Mouse (Mus musculus) right cerebral cortex, postnatal 36 days (tissue): ENCODE data around the gene Cldn9.

Experiments
- DNase-seq, 2 experiments: peaks; one replicate each; pipeline ENCODE4 v3.0.0; 2022; ENCODE audit warnings: low spot score in 2 of 2, mixed read lengths in 1 of 2

The Cldn9 gene

DNA sequence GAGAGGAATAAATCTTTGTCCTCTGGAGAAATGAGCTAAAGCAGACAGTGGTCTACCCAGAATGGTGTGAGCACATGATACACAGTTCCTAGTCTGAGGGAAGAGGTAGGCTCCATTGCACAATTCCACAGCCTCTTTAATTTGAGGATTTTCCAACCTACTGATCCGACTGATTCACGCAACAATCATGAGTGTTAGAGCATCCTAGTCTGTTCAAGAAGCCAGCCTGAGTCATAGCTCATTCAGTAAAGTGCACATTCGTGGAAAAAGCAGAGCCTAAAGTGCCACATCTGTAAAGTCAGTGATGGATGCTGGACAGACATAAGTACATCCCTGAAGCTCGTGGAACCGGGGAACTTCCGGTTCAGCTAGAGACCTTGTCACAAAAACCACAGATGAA lies 32.5 kb downstream of the Cldn9 start:
- DNase-seq: no peak

DNA sequence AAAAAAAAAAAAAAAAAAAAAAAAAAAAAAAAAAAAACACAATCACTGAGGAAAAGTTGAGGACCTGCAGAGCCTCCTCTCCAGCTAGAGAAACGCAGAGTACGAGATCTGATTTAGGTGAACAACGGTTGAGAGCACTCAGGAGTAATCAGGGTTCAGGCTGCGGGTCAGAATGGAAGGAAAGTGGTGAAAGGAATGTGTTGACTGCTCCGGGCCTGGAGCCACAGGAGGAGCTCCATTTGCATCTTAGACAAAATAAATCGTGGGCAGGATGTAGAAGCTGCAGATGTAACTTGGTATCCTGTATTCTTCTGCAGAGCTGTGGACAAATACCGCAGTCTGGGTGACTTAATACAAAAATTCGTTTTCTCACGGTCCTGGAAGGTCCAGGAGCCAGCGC lies 37.9 kb downstream of the Cldn9 start:
- DNase-seq: no peak

DNA sequence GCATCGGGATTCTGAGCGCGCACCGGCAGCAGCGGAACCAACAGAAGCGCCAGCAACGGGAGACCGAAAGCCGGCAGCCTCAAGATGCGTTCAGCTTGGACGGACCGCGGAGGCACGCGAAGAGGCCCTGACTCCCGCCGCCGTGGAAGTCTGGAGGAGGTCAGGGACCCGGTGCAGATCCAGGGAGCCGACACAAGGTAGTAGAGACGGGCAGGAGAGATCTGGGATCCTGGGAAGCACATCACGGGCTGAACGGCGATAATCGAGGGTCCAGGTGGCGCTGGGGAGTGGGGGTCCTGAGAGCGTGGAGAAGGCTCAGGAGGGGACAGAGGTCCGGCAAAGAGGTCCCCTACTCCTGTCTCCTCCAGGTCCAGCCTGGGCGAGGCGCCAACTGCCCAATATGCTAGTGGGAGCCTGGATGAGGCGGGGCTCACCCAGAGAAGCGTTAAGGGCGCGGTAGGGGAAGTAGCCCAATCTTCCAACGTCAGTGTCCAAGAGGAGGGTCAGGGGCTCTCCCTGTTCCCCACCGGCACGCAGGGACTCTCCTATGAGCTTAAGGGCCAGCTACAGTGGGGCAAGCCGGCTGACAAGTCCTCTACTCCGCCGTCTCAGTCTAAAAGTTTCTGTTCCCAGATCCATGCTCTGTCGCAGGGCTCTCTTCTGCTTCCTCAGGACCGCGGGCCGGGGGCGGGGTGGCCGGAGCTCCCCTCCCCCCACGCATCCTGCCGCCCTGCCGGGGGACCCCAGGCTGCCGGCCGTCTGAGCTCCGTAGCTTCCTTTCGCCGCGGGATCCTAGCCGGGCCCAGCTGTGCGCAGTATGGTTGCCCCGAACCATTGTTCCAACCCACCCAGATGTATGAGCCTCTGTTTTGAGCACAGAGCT lies 39.0 kb downstream of the Cldn9 start, which contains the start of gene Mmp25:
Gene Mmp25 (minus strand): TSS at position 665 of the 883 bp plus-strand sequence.
- no peak for DNase-seq
